Mouse (Mus musculus): ENCODE data around the gene Epn2.

GRCm38 (mm10) chr11:61503933-61504332 is 75.6 kb downstream of the Epn2 start:
- no peak for TF ChIP-seq POLR2A (IDR thresholded peaks at IDR 0.05; ENCODE audit: insufficient read length, low read depth)
- no peak for TF ChIP-seq MAX (IDR thresholded peaks at IDR 0.05; ENCODE audit: low read depth)
- TF ChIP-seq MYOD1 (IDR thresholded peaks at IDR 0.05; ENCODE audit: control insufficient read depth in 1 of 3, insufficient read length in 2 of 3, low read depth in 2 of 3): no peak
